Mouse (Mus musculus) MEL-GATA-1-ER (cell line): ENCODE data around the gene St3gal2.
A peak's percentile ranks its signal among the peaks of the same experiment; 100 is the strongest.
"Not testable (repeated sequence)": the region's sequence is repeated elsewhere in the genome, so short reads cannot be mapped to it uniquely, and the experiment has no call there.

Experiments
- DNase-seq: peaks from one replicate; pipeline ENCODE4 v3.0.0-alpha.2; 2012; ENCODE audit warnings: low read depth; ENCODE audit errors: extremely low read depth

Gene St3gal2

DNA sequence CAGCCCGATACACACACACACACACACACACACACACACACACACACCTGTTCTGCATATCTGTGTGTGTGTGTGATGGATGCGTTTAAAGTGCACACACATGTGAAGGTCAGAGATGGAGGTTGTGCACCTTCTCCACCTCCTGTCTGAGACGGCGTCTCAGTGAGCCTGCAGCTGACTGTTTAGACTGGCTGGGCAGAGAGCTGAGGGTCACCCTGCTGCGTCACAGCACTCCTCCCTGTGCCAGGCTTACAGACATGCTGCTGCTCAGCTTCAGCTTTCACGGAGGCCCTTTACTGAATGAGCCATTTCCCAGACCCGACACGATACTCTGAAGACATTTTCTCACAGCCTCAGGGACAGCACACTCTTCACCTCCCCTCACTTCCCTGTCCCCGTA lies 70.3 kb downstream of the St3gal2 start:
- no peak for DNase-seq

DNA sequence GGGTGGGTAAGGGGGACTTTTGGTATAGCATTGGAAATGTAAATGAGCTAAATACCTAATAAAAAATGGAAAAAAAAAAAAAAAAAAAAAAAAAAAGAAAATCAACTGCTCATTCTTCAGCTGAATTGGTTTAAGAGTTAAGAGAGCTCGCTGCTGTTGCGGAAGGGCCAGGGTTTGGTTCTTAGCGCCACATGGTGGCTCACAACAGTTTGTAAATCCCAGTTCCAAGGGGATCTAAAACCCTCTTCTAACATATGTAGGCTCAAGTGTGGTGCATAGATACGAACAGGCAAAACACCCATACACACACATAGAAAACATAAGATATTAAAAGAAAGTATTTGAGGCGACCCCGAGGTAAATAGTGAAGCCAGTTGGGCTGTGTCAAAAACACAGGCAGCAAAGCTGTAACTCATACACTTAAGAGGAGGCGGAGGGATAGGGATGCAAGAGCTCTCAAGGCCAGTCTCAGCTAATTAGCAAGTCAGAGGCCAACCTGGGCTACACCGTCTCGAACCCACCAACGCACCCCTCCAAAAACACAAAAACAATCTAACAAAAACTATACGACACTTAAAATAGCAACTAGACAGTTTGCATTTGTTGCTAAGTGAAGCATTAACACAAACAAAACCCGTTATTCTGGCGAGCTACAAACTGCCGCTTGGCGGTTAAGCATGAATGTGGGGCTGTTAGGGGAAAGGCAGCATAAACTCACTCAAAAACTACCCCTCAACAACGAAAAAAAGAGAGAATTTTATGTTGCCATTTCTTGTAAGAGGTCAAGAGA lies 77.1 kb downstream of the St3gal2 start:
- DNase-seq, result peak; percentile 14

DNA sequence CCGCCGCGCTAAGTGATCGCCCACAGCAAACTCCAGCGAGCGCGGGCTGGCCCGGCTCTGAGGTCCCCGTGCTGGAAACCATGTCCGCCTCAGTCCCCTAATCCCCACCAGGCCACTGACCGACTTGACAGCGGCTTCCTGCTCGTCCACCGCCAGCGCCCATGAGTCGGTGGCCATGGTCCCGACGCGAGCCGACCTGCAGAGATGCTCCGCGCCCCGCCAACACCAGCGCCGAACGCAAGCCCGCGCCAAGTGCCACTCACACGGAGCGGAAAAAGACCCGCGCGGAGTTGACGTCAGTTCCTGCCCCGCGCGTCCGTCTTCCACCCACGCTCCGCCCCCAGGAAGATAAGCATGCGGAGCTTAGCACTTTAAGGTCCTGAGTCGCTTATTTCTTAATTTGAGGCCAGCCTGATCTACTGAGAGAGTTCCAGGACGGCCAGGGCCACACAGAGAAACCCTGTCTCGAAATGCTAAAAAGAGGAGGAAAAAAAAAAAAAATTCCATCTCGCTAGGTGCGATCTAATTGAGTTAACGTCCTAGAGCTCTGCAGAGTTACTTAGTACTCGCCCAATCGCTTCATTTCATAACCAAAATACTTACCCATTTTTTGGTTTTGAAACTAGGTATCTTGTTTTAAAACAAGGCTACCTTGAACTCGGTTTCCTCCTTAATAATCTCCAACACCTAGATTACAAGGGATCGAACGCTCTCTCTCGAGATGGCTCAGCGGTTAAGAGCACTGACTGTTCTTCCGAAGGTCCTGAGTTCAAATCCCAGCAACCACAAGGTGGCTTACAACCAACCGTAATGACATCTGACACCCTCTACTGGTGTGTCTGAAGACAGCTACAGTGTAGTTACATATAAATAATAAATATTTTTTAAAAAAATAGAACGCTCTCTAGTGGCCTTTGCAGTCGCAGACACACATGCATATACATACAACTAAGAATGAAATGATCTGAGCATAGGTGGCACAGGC lies 78.1 kb downstream of the St3gal2 start, which contains the start of gene Ddx19a:
Gene Ddx19a, minus strand, starts transcription at position 254 of the 985 bp plus-strand sequence.
- DNase-seq, result peak; percentile 81

DNA sequence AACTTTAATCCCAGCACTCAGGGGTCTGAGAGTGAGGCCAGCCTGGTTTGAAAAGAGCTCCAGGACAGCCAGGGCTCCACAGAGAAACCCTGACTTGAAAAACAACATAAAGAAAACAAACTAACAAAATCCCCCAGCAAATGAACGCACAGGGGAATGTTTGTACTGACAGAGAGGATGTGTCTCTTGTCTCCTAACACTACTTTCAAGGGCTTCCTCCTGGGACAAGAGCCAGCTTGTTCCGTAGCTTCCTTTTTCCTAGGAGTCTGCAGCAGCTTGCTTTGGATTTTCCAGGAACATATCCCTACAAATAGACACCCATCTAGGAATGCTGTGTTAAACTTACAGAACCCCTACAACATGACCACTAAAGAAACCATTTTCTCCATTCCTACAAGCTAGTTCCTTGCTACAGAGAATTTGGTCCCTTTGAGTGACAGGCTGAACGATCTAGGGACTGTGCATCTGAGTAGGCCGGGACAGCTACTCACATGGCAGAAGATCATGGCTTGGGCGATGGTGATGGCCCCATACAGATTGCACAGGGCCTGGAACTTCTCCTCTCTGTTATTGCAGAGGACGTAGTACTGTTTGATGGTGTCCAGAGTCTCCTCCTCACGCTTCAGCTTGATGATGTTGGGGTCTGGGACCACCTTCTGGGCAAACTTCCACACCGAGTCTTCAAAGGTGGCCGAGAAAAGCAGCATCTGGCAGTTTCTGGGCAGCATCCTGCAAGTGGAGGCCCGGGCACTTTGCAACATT lies 90.7 kb downstream of the St3gal2 start:
- DNase-seq, result not testable (repeated sequence)
